Mouse (Mus musculus) brain, embryonic 14.5 days (tissue): ENCODE results near the gene Itgb6.

ENCODE experiments used
- CTCF ChIP-seq: fragments of 200-500 bp; IDR thresholded peaks from 2 replicates; pipeline ENCODE4 v1.5.1; 2012; ENCODE audit warnings: inconsistent platforms, mild to moderate bottlenecking, moderate library complexity, borderline replicate concordance; ENCODE audit not compliant: insufficient read depth, insufficient read length; ENCODE audit errors: extremely low read depth
- POLR2A ChIP-seq: fragments of 200-500 bp; IDR thresholded peaks from 2 replicates; pipeline ENCODE4 v1.6.1; 2012; ENCODE audit warnings: mild to moderate bottlenecking, inconsistent platforms, borderline replicate concordance; ENCODE audit not compliant: poor library complexity, insufficient read depth, insufficient read length, severe bottlenecking; ENCODE audit errors: extremely low read depth

DNA sequence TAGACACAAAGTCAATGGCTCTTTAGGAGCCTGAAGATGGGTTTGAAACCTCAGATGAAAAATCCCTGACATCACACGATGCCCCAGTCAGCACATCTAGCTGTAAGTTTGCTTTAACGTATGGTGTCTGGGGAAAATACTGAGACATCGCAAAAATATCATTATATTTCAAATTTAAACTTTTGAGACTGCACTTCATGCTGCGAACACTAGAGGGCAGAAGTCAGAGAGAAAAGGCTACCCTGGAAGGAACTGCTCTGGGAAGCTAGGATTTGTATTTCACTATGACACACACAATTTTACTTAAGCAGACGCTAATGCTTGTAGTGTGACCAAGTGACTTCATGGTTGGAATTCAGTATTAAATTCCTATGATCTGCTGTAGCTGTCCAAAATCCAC lies 1.5 kb downstream of the Itgb6 start:
- no peak for TF ChIP-seq POLR2A
- TF ChIP-seq CTCF: peak; percentile 65; the same call in 1 of the 2 replicates
